Mouse (Mus musculus): ENCODE data around the gene Eif3l. TPM values are rescaled to one million over a fixed set of nuclear protein-coding genes. Genes with fewer than 3 reads are reported as not detected.
A peak's percentile ranks its signal among the peaks of the same experiment; 100 is the strongest.

Eif3l gene
- polyA plus RNA-seq, 1 experiment from 2014 or later = 206 TPM

- H3K36me3 ChIP-seq = peaks cover 82% of the 10 kb centered on the region
- H3K27me3 ChIP-seq = no peaks in the 10 kb centered on the region
- no peaks in the 10 kb centered on the region for H3K9me3 ChIP-seq
- no peak overlapping the region for H3K9ac ChIP-seq
- ATAC-seq (ENCODE audit: insufficient number of reproducible peaks, low FRiP score, low TSS enrichment, low read depth) = no peak
- H3K27ac ChIP-seq = peak overlapping the region; percentile 33; the same call in 1 of the 2 replicates
- H3K4me2 ChIP-seq = no peak overlapping the region
- peaks cover 16% of the 10 kb centered on the region for H3K4me1 ChIP-seq
- no peak overlapping the region for H3K4me3 ChIP-seq
- WGBS = 78% methylated on average over 10 of the region's 10 CpGs
These were observed 55.8 kb downstream of the Eif3l start for GRCm38 (mm10) chr15:79130782-79131181.

GRCm38 (mm10) chr15:79131442-79131841, 56.5 kb downstream of the Eif3l start:
- Histone ChIP-seq H3K4me3 (no peak overlapping the region), H3K4me2 (no peak overlapping the region), H3K27me3 (no peaks in the 10 kb centered on the region), H3K9me3 (no peaks in the 10 kb centered on the region), H3K27ac (0 out of 2 replicates have a peak overlapping the region, but pooled peaks have one; percentile 33), H3K4me1 (peaks cover 22% of the 10 kb centered on the region), H3K9ac (no peak overlapping the region), H3K36me3 (peaks cover 76% of the 10 kb centered on the region)
- no peak for ATAC-seq (ENCODE audit: insufficient number of reproducible peaks, low FRiP score, low TSS enrichment, low read depth)
- 59% methylated on average over 7 of the region's 7 CpGs for WGBS

- Histone ChIP-seq H3K4me3 (no peak overlapping the region), H3K36me3 (peaks cover 58% of the 10 kb centered on the region), H3K4me2 (no peak overlapping the region), H3K9me3 (no peaks in the 10 kb centered on the region), H3K27ac (no peak overlapping the region), H3K9ac (no peak overlapping the region), H3K4me1 (peaks cover 22% of the 10 kb centered on the region), H3K27me3 (no peaks in the 10 kb centered on the region)
- no peak for ATAC-seq (ENCODE audit: insufficient number of reproducible peaks, low FRiP score, low TSS enrichment, low read depth)
- WGBS = 82% methylated on average over 6 of the region's 6 CpGs
These were observed 58.2 kb downstream of the Eif3l start for GRCm38 (mm10) chr15:79133191-79133661.

- peaks cover 46% of the 10 kb centered on the region for H3K36me3 ChIP-seq
- ATAC-seq (ENCODE audit: insufficient number of reproducible peaks, low FRiP score, low TSS enrichment, low read depth) = no peak
- H3K9ac ChIP-seq = no peak overlapping the region
- H3K4me3 ChIP-seq = no peak overlapping the region
- peaks cover 22% of the 10 kb centered on the region for H3K4me1 ChIP-seq
- 83% methylated on average over 9 of the region's 9 CpGs for WGBS
- peak overlapping the region; percentile 69 for H3K27ac ChIP-seq
- H3K4me2 ChIP-seq = no peak overlapping the region
- no peaks in the 10 kb centered on the region for H3K9me3 ChIP-seq
- no peaks in the 10 kb centered on the region for H3K27me3 ChIP-seq
These were observed 59.7 kb downstream of the Eif3l start for GRCm38 (mm10) chr15:79134496-79135270.

- no peak for ATAC-seq (ENCODE audit: insufficient number of reproducible peaks, low FRiP score, low TSS enrichment, low read depth)
- Histone ChIP-seq H3K27me3 (no peaks in the 10 kb centered on the region), H3K9ac (no peak overlapping the region), H3K4me1 (peaks cover 21% of the 10 kb centered on the region), H3K4me3 (no peak overlapping the region), H3K9me3 (no peaks in the 10 kb centered on the region), H3K36me3 (peaks cover 39% of the 10 kb centered on the region), H3K27ac (peak overlapping the region; percentile 69), H3K4me2 (no peak overlapping the region)
- 57% methylated on average over 9 of the region's 9 CpGs for WGBS
These were observed 60.4 kb downstream of the Eif3l start for GRCm38 (mm10) chr15:79135332-79135731.

- Histone ChIP-seq H3K27ac (peak overlapping the region; percentile 69), H3K4me3 (no peak overlapping the region), H3K36me3 (peaks cover 33% of the 10 kb centered on the region), H3K9me3 (no peaks in the 10 kb centered on the region), H3K27me3 (no peaks in the 10 kb centered on the region), H3K4me1 (peaks cover 24% of the 10 kb centered on the region), H3K4me2 (no peak overlapping the region), H3K9ac (no peak overlapping the region)
- ATAC-seq (ENCODE audit: insufficient number of reproducible peaks, low FRiP score, low TSS enrichment, low read depth) = peak; percentile 57; the same call in 1 of the 2 replicates
- 40% methylated on average over 11 of the region's 11 CpGs for WGBS
These were observed 61.0 kb downstream of the Eif3l start for GRCm38 (mm10) chr15:79135783-79136575.

GRCm38 (mm10) chr15:79139640-79140039, 64.7 kb downstream of the Eif3l start:
- H3K9ac ChIP-seq = no peak overlapping the region
- no peaks in the 10 kb centered on the region for H3K27me3 ChIP-seq
- H3K9me3 ChIP-seq = no peaks in the 10 kb centered on the region
- H3K4me3 ChIP-seq = no peak overlapping the region
- H3K4me2 ChIP-seq = no peak overlapping the region
- no peak for ATAC-seq (ENCODE audit: insufficient number of reproducible peaks, low FRiP score, low TSS enrichment, low read depth)
- H3K36me3 ChIP-seq = peaks cover 11% of the 10 kb centered on the region
- WGBS = 62% methylated on average over 10 of the region's 10 CpGs
- peaks cover 36% of the 10 kb centered on the region for H3K4me1 ChIP-seq
- no peak overlapping the region for H3K27ac ChIP-seq

- Histone ChIP-seq H3K27ac (peak within 1 kb of the TSS; percentile 54; the same call in 1 of the 2 replicates), H3K4me3 (peak within 1 kb of the TSS; percentile 86), H3K4me1 (peaks cover 22% of the 10 kb centered on the region), H3K36me3 (peaks cover 21% of the 10 kb centered on the region), H3K9ac (peak within 1 kb of the TSS; percentile 78), H3K9me3 (no peaks in the 10 kb centered on the region), H3K27me3 (no peaks in the 10 kb centered on the region), H3K4me2 (peak within 1 kb of the TSS; percentile 83)
- under 1% methylated on average over 57 of the region's 57 CpGs for WGBS
- peak; percentile 80 for ATAC-seq (ENCODE audit: insufficient number of reproducible peaks, low FRiP score, low TSS enrichment, low read depth)
These were observed 66.0 kb downstream of the Eif3l start, which contains the start of the genes Polr2f and 1700088E04Rik for GRCm38 (mm10) chr15:79140866-79141565. Gene Polr2f (plus strand): TSS chr15:79141009. Gene 1700088E04Rik (minus strand): TSS chr15:79141253.

GRCm38 (mm10) chr15:79141566-79141917, 66.6 kb downstream of the Eif3l start:
- peak overlapping the region; percentile 83 for H3K4me2 ChIP-seq
- H3K4me1 ChIP-seq = peaks cover 18% of the 10 kb centered on the region
- peak overlapping the region; percentile 86 for H3K4me3 ChIP-seq
- H3K36me3 ChIP-seq = peaks cover 26% of the 10 kb centered on the region
- no peaks in the 10 kb centered on the region for H3K27me3 ChIP-seq
- H3K9me3 ChIP-seq = no peaks in the 10 kb centered on the region
- H3K9ac ChIP-seq = peak overlapping the region; percentile 78
- H3K27ac ChIP-seq = peak overlapping the region; percentile 54; the same call in 1 of the 2 replicates
- no peak for ATAC-seq (ENCODE audit: insufficient number of reproducible peaks, low FRiP score, low TSS enrichment, low read depth)
- WGBS = 1% methylated on average over 7 of the region's 7 CpGs

- H3K9me3 ChIP-seq = no peaks in the 10 kb centered on the region
- H3K27me3 ChIP-seq = no peaks in the 10 kb centered on the region
- H3K4me2 ChIP-seq = no peak overlapping the region
- no peak overlapping the region for H3K27ac ChIP-seq
- H3K9ac ChIP-seq = no peak overlapping the region
- H3K4me3 ChIP-seq = no peak overlapping the region
- ATAC-seq (ENCODE audit: insufficient number of reproducible peaks, low FRiP score, low TSS enrichment, low read depth) = no peak
- H3K36me3 ChIP-seq = peaks cover 44% of the 10 kb centered on the region
- peaks cover 18% of the 10 kb centered on the region for H3K4me1 ChIP-seq
- WGBS = 85% methylated on average over 12 of the region's 12 CpGs
These were observed 68.3 kb downstream of the Eif3l start for GRCm38 (mm10) chr15:79143316-79143715.

Measured in limb, embryonic 15.5 days (tissue).